Comparison of ENCODE assay signal across 9 mouse cellular contexts in genomic region chr17:47468466-47468865, GRCm38 (mm10). TPM values are rescaled to one million over a fixed set of nuclear protein-coding genes. Genes with fewer than 3 reads are reported as not detected.
DNase-seq lines count a peak whose midpoint lies in the region; ATAC-seq and TF ChIP-seq lines count a peak whose summit lies in the region.
"Had no signal": no experiment of that assay in that cellular context is flagged by ENCODE, and none has a peak within 500 bp of the region (broad histone marks: within the 10 kb centered on the region; RNA-seq: fewer than 3 reads in every experiment).

No protein-coding gene starts in this region.

- TF ChIP-seq CTCF in ES-Bruce4 (IDR thresholded peaks at IDR 0.05; ENCODE audit: low read depth, low read length): peak; percentile 53

- peak overlapping the region; percentile 57 for H3K4me3 ChIP-seq in ES-Bruce4 (ENCODE audit: low read depth, low read length)
- H3K4me3 ChIP-seq in heart, embryonic 16.5 days (ENCODE audit: low read length): peak overlapping the region; percentile 36
- peak overlapping the region; percentile 25 for H3K4me3 ChIP-seq in liver, embryonic 16.5 days (ENCODE audit: low read depth, low read length)
- H3K4me3 ChIP-seq: erythroblast, embryonic 14.5 days had no signal

- peak; percentile 44 for DNase-seq in embryo, embryonic 11 days
- no peak for DNase-seq in embryo, embryonic 10 days (ENCODE audit: low spot score)
- no peak for DNase-seq in adrenal gland, postnatal 36 days
- no peak for DNase-seq in c-Kit-positive CD71-positive TER-119-positive erythroid progenitor cells, embryonic 14.5 days (ENCODE audit: low spot score)

- H3K9me3 ChIP-seq in ES-Bruce4 (replicated peaks; ENCODE audit: control insufficient read depth, insufficient read depth, low read length, poor library complexity, severe bottlenecking): no peaks in the 10 kb centered on the region
- no peaks in the 10 kb centered on the region for H3K9me3 ChIP-seq in heart, embryonic 16.5 days (replicated peaks; ENCODE audit: control insufficient read depth, low read length)
- H3K9me3 ChIP-seq in liver, embryonic 16.5 days (replicated peaks; ENCODE audit: control insufficient read depth, low read length): no peaks in the 10 kb centered on the region

- 16% methylated on average over 34 of the region's 34 CpGs for WGBS in heart, embryonic 16.5 days
- 23% methylated on average over 34 of the region's 34 CpGs for WGBS in liver, embryonic 16.5 days (ENCODE audit: insufficient replicate concordance)

- TF ChIP-seq POLR2A in ES-Bruce4 (IDR thresholded peaks at IDR 0.05; ENCODE audit: insufficient read depth, low read length): no peak

- H3K27me3 ChIP-seq in ES-Bruce4 (ENCODE audit: control insufficient read depth, insufficient read depth, low read length, poor library complexity, severe bottlenecking): no peaks in the 10 kb centered on the region
- H3K27me3 ChIP-seq in heart, embryonic 16.5 days (ENCODE audit: control insufficient read depth, insufficient read depth, low read length): peaks cover 7% of the 10 kb centered on the region; the same call in 1 of the 2 replicates
- H3K27me3 ChIP-seq in liver, embryonic 16.5 days (ENCODE audit: control insufficient read depth, insufficient read depth, low read depth, low read length): peaks cover 14% of the 10 kb centered on the region

- no peak for ATAC-seq in heart, embryonic 16.5 days (replicated peaks; ENCODE audit: extremely low read depth, insufficient read depth, low FRiP score)
- ATAC-seq in liver, embryonic 16.5 days (ENCODE audit: low read depth): no peak
- ATAC-seq in activated CD4-positive, CD25-positive, alpha-beta regulatory T cell, adult 4 months: no peak

- H3K27ac ChIP-seq in ES-Bruce4 (ENCODE audit: insufficient read depth, low read length): no peak overlapping the region
- no peak overlapping the region for H3K27ac ChIP-seq in heart, embryonic 16.5 days (ENCODE audit: low read length)
- H3K27ac ChIP-seq in liver, embryonic 16.5 days (ENCODE audit: low read length): no peak overlapping the region

- H3K4me2 ChIP-seq in heart, embryonic 16.5 days (ENCODE audit: low read depth, low read length): peak overlapping the region; percentile 55
- peak overlapping the region; percentile 38 for H3K4me2 ChIP-seq in liver, embryonic 16.5 days (ENCODE audit: low read depth, low read length)

- H3K9ac ChIP-seq in ES-Bruce4 (ENCODE audit: low read depth, poor library complexity, severe bottlenecking): peak overlapping the region; percentile 55
- H3K9ac ChIP-seq in heart, embryonic 16.5 days (ENCODE audit: low read length): peak overlapping the region; percentile 54
- H3K9ac ChIP-seq in liver, embryonic 16.5 days (ENCODE audit: low read depth, low read length): no peak overlapping the region

- H3K36me3 ChIP-seq in ES-Bruce4 (ENCODE audit: control insufficient read depth, insufficient read depth, low read length, poor library complexity, severe bottlenecking): no peaks in the 10 kb centered on the region
- H3K36me3 ChIP-seq in heart, embryonic 16.5 days (ENCODE audit: control insufficient read depth, insufficient read depth): no peaks in the 10 kb centered on the region
- no peaks in the 10 kb centered on the region for H3K36me3 ChIP-seq in liver, embryonic 16.5 days (ENCODE audit: control insufficient read depth, insufficient read depth)

- H3K4me1 ChIP-seq in ES-Bruce4 (ENCODE audit: control insufficient read depth, insufficient read depth, low read length): peaks cover 6% of the 10 kb centered on the region
- H3K4me1 ChIP-seq in heart, embryonic 16.5 days (ENCODE audit: control insufficient read depth, insufficient read depth, low read length): peaks cover 5% of the 10 kb centered on the region
- peaks cover 12% of the 10 kb centered on the region for H3K4me1 ChIP-seq in liver, embryonic 16.5 days (ENCODE audit: control insufficient read depth, low read depth, low read length)

- no peak for TF ChIP-seq EP300 in ES-Bruce4 (IDR thresholded peaks at IDR 0.05; ENCODE audit: insufficient read depth, low read depth, low read length)

RNA-seq across cellular contexts. Expression of gene 1700001C19Rik, which starts 31.3 kb away (rescaled TPM):
- 0.75 and 1.3 TPM in 2 replicates for polyA plus RNA-seq in ES-Bruce4 (2011; ENCODE audit: insufficient read depth, insufficient read length, low read depth, missing spikeins)
- polyA plus RNA-seq in heart, embryonic 16.5 days (2015; fragmentation: Nextera tagmentation; extraction: Ambion mirVana): 0.57 and 0.64 TPM in 2 replicates
- polyA plus RNA-seq in liver, embryonic 16.5 days (2015; fragmentation: Nextera tagmentation; extraction: Ambion mirVana): 1.7 and 2.3 TPM in 2 replicates
- not detected for total RNA-seq in adrenal gland, postnatal 36 days (2021)
- not detected for polyA plus RNA-seq in activated CD4-positive, CD25-positive, alpha-beta regulatory T cell, adult 4 months (2017; shearing (Covaris generic))
- polyA plus RNA-seq: erythroblast, embryonic 14.5 days had no signal

RNA-seq across cellular contexts. Expression of gene AI661453, which starts 32.1 kb away (rescaled TPM):
- 37.6 and 39.2 TPM in 2 replicates for polyA plus RNA-seq in ES-Bruce4 (2011; ENCODE audit: insufficient read depth, insufficient read length, low read depth, missing spikeins)
- polyA plus RNA-seq in heart, embryonic 16.5 days (2015; fragmentation: Nextera tagmentation; extraction: Ambion mirVana): 0.77 and 0.92 TPM in 2 replicates
- polyA plus RNA-seq in liver, embryonic 16.5 days (2015; fragmentation: Nextera tagmentation; extraction: Ambion mirVana): 0.60 and 0.77 TPM in 2 replicates
- under 1 TPM; 0.23 to 0.60 TPM for total RNA-seq in adrenal gland, postnatal 36 days (2021)
- under 1 TPM in 1 of 2 experiments, not detected in 1; 0.15 TPM for polyA plus RNA-seq in activated CD4-positive, CD25-positive, alpha-beta regulatory T cell, adult 4 months (2017; shearing (Covaris generic))
- polyA plus RNA-seq: erythroblast, embryonic 14.5 days had no signal

RNA-seq across cellular contexts. Expression of gene Taf8, which starts 33.6 kb away (rescaled TPM):
- 45.5 and 46.6 TPM in 2 replicates for polyA plus RNA-seq in ES-Bruce4 (2011; ENCODE audit: insufficient read depth, insufficient read length, low read depth, missing spikeins)
- 20.3 and 20.8 TPM in 2 replicates for polyA plus RNA-seq in heart, embryonic 16.5 days (2015; fragmentation: Nextera tagmentation; extraction: Ambion mirVana)
- polyA plus RNA-seq in liver, embryonic 16.5 days (2015; fragmentation: Nextera tagmentation; extraction: Ambion mirVana): 14.2 and 14.3 TPM in 2 replicates
- total RNA-seq in adrenal gland, postnatal 36 days (2021): 10 to 100 TPM; 18.5 to 21.2 TPM
- polyA plus RNA-seq in activated CD4-positive, CD25-positive, alpha-beta regulatory T cell, adult 4 months (2017; shearing (Covaris generic)): 10 to 100 TPM; 51.5 to 61.3 TPM

RNA-seq across cellular contexts. Expression of gene Ccnd3, which starts 36.4 kb away (rescaled TPM):
- polyA plus RNA-seq in ES-Bruce4 (2011; ENCODE audit: insufficient read depth, insufficient read length, low read depth, missing spikeins): 181 and 185 TPM in 2 replicates
- polyA plus RNA-seq in heart, embryonic 16.5 days (2015; fragmentation: Nextera tagmentation; extraction: Ambion mirVana): 412 and 420 TPM in 2 replicates
- polyA plus RNA-seq in liver, embryonic 16.5 days (2015; fragmentation: Nextera tagmentation; extraction: Ambion mirVana): 300 and 331 TPM in 2 replicates
- total RNA-seq in adrenal gland, postnatal 36 days (2021): 100 to 1,000 TPM; 408 to 430 TPM
- 100 to 1,000 TPM; 133 to 141 TPM for polyA plus RNA-seq in activated CD4-positive, CD25-positive, alpha-beta regulatory T cell, adult 4 months (2017; shearing (Covaris generic))

Comparison
In these comparisons a context has a peak if more than half of its experiments do, and no peak if none do; other contexts are left out.
1. RNA of gene AI661453, which starts 32.1 kb away (polyA plus RNA-seq): 37.6 to 39.2 TPM in ES-Bruce4; 0.77 to 0.92 TPM in heart, embryonic 16.5 days, 0.60 to 0.77 TPM in liver, embryonic 16.5 days and 0.15 TPM in activated CD4-positive, CD25-positive, alpha-beta regulatory T cell, adult 4 months; every median in the first group is over 10 times any median in the second.
2. Peak in every context shown above with its lines, with median percentiles within 50 percentile points of each other: H3K4me3 ChIP-seq.